ENCODE assay signal across 8 mouse cellular contexts in genomic region chr7:45730727-45731431, GRCm38 (mm10). TPM values are rescaled to one million over a fixed set of nuclear protein-coding genes. Genes with fewer than 3 reads are reported as not detected.
A peak's percentile ranks its signal among the peaks of the same experiment; 100 is the strongest.
DNase-seq lines count a peak whose midpoint lies in the region; ATAC-seq and TF ChIP-seq lines count a peak whose summit lies in the region.

No protein-coding gene starts in this region.

- no peaks in the 10 kb centered on the region for H3K27me3 ChIP-seq in forebrain, embryonic 10.5 days (ENCODE audit: poor library complexity, severe bottlenecking)
- no peaks in the 10 kb centered on the region for H3K27me3 ChIP-seq in forebrain, embryonic 16.5 days (replicated peaks; ENCODE audit: control insufficient read depth, insufficient read depth, low read length)
- H3K27me3 ChIP-seq in E14TG2a.4 (ENCODE audit: insufficient read depth, low read length) = no peaks in the 10 kb centered on the region
- no peaks in the 10 kb centered on the region for H3K27me3 ChIP-seq in forebrain, embryonic 14.5 days (replicated peaks; ENCODE audit: control insufficient read depth, insufficient read depth, low read length)
- H3K27me3 ChIP-seq in limb, embryonic 10.5 days (ENCODE audit: low read depth, poor library complexity, severe bottlenecking) = no peaks in the 10 kb centered on the region
- no peaks in the 10 kb centered on the region for H3K27me3 ChIP-seq in midbrain, embryonic 15.5 days (replicated peaks)

- H3K4me1 ChIP-seq in forebrain, embryonic 10.5 days = peaks cover 22% of the 10 kb centered on the region
- H3K4me1 ChIP-seq in forebrain, embryonic 16.5 days (replicated peaks; ENCODE audit: control insufficient read depth, insufficient read depth, low read length) = no peaks in the 10 kb centered on the region
- H3K4me1 ChIP-seq in E14TG2a.4 (replicated peaks; ENCODE audit: low read depth, low read length) = peaks cover 57% of the 10 kb centered on the region
- no peaks in the 10 kb centered on the region for H3K4me1 ChIP-seq in forebrain, embryonic 14.5 days (ENCODE audit: control insufficient read depth, insufficient read depth, low read length)
- H3K4me1 ChIP-seq in limb, embryonic 10.5 days = peaks cover 18% of the 10 kb centered on the region
- H3K4me1 ChIP-seq in midbrain, embryonic 15.5 days = no peaks in the 10 kb centered on the region

- DNase-seq in forebrain, embryonic 10.5 days (ENCODE audit: extremely low spot score, low spot score) = peak; percentile 77
- DNase-seq in forebrain, embryonic 14.5 days (ENCODE audit: low spot score) = peak; percentile 39
- DNase-seq in limb, embryonic 10.5 days (ENCODE audit: low spot score) = peak; percentile 81
- no peak for DNase-seq in right cerebral cortex, postnatal 25 days
- no peak for DNase-seq in layer of hippocampus, adult 9-11 months

- no peaks in the 10 kb centered on the region for H3K9me3 ChIP-seq in forebrain, embryonic 10.5 days
- no peaks in the 10 kb centered on the region for H3K9me3 ChIP-seq in forebrain, embryonic 16.5 days (ENCODE audit: control insufficient read depth, low read length)
- no peaks in the 10 kb centered on the region for H3K9me3 ChIP-seq in E14TG2a.4 (ENCODE audit: low read length)
- H3K9me3 ChIP-seq in forebrain, embryonic 14.5 days (replicated peaks; ENCODE audit: control insufficient read depth, low read length) = no peaks in the 10 kb centered on the region
- H3K9me3 ChIP-seq in limb, embryonic 10.5 days (replicated peaks) = no peaks in the 10 kb centered on the region
- H3K9me3 ChIP-seq in midbrain, embryonic 15.5 days = no peaks in the 10 kb centered on the region

- TF ChIP-seq CTCF in E14TG2a.4 (conservative IDR thresholded peaks at IDR 0.05; ENCODE audit: low read length) = peak; percentile 76

- H3K27ac ChIP-seq in forebrain, embryonic 10.5 days = peak overlapping the region; percentile 58
- H3K27ac ChIP-seq in forebrain, embryonic 16.5 days (ENCODE audit: low read length) = no peak overlapping the region
- no peak overlapping the region for H3K27ac ChIP-seq in forebrain, embryonic 14.5 days (ENCODE audit: low read depth, low read length)
- H3K27ac ChIP-seq in limb, embryonic 10.5 days = peak overlapping the region; percentile 61
- H3K27ac ChIP-seq in midbrain, embryonic 15.5 days = no peak overlapping the region

- peaks cover 46% of the 10 kb centered on the region for H3K36me3 ChIP-seq in forebrain, embryonic 10.5 days (replicated peaks)
- no peaks in the 10 kb centered on the region for H3K36me3 ChIP-seq in forebrain, embryonic 16.5 days (ENCODE audit: control insufficient read depth, insufficient read depth)
- H3K36me3 ChIP-seq in E14TG2a.4 (ENCODE audit: insufficient read depth, low read length) = peaks cover 26% of the 10 kb centered on the region
- H3K36me3 ChIP-seq in forebrain, embryonic 14.5 days (ENCODE audit: control insufficient read depth, insufficient read depth, low read length) = peaks cover 29% of the 10 kb centered on the region
- H3K36me3 ChIP-seq in limb, embryonic 10.5 days = peaks cover 45% of the 10 kb centered on the region
- no peaks in the 10 kb centered on the region for H3K36me3 ChIP-seq in midbrain, embryonic 15.5 days (replicated peaks)

- no peak overlapping the region for H3K9ac ChIP-seq in forebrain, embryonic 16.5 days (replicated peaks; ENCODE audit: low read depth, low read length)
- no peak overlapping the region for H3K9ac ChIP-seq in forebrain, embryonic 14.5 days (ENCODE audit: low read length)
- no peak overlapping the region for H3K9ac ChIP-seq in midbrain, embryonic 15.5 days

- H3K4me2 ChIP-seq in forebrain, embryonic 16.5 days (ENCODE audit: low read length) = no peak overlapping the region
- no peak overlapping the region for H3K4me2 ChIP-seq in forebrain, embryonic 14.5 days (ENCODE audit: low read length)
- no peak overlapping the region for H3K4me2 ChIP-seq in midbrain, embryonic 15.5 days

- 14% methylated on average over 16 of the region's 16 CpGs for WGBS in forebrain, embryonic 10.5 days
- WGBS in forebrain, embryonic 16.5 days = 17% methylated on average over 16 of the region's 16 CpGs
- WGBS in forebrain, embryonic 14.5 days = 13% methylated on average over 16 of the region's 16 CpGs
- 16% methylated on average over 16 of the region's 16 CpGs for WGBS in limb, embryonic 10.5 days
- WGBS in midbrain, embryonic 15.5 days = 16% methylated on average over 16 of the region's 16 CpGs

- no peak for ATAC-seq in forebrain, embryonic 16.5 days
- 0 out of 2 replicates have a peak, but pooled peaks have one; percentile 37 for ATAC-seq in forebrain, embryonic 14.5 days
- ATAC-seq in midbrain, embryonic 15.5 days (replicated peaks) = peak; percentile 30; the same call in 1 of the 2 replicates

- no peak overlapping the region for H3K4me3 ChIP-seq in forebrain, embryonic 10.5 days
- no peak overlapping the region for H3K4me3 ChIP-seq in forebrain, embryonic 16.5 days (replicated peaks; ENCODE audit: low read length)
- no peak overlapping the region for H3K4me3 ChIP-seq in E14TG2a.4 (replicated peaks; ENCODE audit: low read length)
- no peak overlapping the region for H3K4me3 ChIP-seq in forebrain, embryonic 14.5 days (ENCODE audit: low read depth, low read length)
- H3K4me3 ChIP-seq in limb, embryonic 10.5 days = 0 out of 2 replicates have a peak overlapping the region, but pooled peaks have one; percentile 1
- H3K4me3 ChIP-seq in midbrain, embryonic 15.5 days = no peak overlapping the region

RNA-seq across cellular contexts. Expression of gene Spaca4, which starts 5.3 kb away (rescaled TPM):
- polyA plus RNA-seq in forebrain, embryonic 10.5 days (2016; fragmentation: Nextera tagmentation; extraction: Ambion mirVana) = 0.50 TPM in 1 of 2 replicates, not detected in the other
- not detected in 2 replicates for polyA plus RNA-seq in forebrain, embryonic 16.5 days (2015; fragmentation: Nextera tagmentation; extraction: Ambion mirVana)
- polyA plus RNA-seq in forebrain, embryonic 14.5 days (2014; fragmentation: Nextera tagmentation; extraction: Ambion mirVana) = not detected in 2 replicates
- polyA plus RNA-seq in limb, embryonic 10.5 days (2016; fragmentation: Nextera tagmentation; extraction: Ambion mirVana) = not detected in 2 replicates
- not detected in 2 replicates for polyA plus RNA-seq in midbrain, embryonic 15.5 days (2015; fragmentation: Nextera tagmentation; extraction: Ambion mirVana)

RNA-seq across cellular contexts. Expression of gene Fam83e, which starts 9.9 kb away (rescaled TPM):
- 2.6 and 3.3 TPM in 2 replicates for polyA plus RNA-seq in forebrain, embryonic 10.5 days (2016; fragmentation: Nextera tagmentation; extraction: Ambion mirVana)
- 0.60 and 1.1 TPM in 2 replicates for polyA plus RNA-seq in forebrain, embryonic 16.5 days (2015; fragmentation: Nextera tagmentation; extraction: Ambion mirVana)
- 0.11 and 0.15 TPM in 2 replicates for polyA plus RNA-seq in forebrain, embryonic 14.5 days (2014; fragmentation: Nextera tagmentation; extraction: Ambion mirVana)
- 2.1 and 2.4 TPM in 2 replicates for polyA plus RNA-seq in limb, embryonic 10.5 days (2016; fragmentation: Nextera tagmentation; extraction: Ambion mirVana)
- 0.54 and 0.74 TPM in 2 replicates for polyA plus RNA-seq in midbrain, embryonic 15.5 days (2015; fragmentation: Nextera tagmentation; extraction: Ambion mirVana)

RNA-seq across cellular contexts. Expression of gene Sphk2, which starts 13.1 kb away (rescaled TPM):
- polyA plus RNA-seq in forebrain, embryonic 10.5 days (2016; fragmentation: Nextera tagmentation; extraction: Ambion mirVana) = 34.0 and 36.6 TPM in 2 replicates
- 29.9 and 31.1 TPM in 2 replicates for polyA plus RNA-seq in forebrain, embryonic 16.5 days (2015; fragmentation: Nextera tagmentation; extraction: Ambion mirVana)
- 16.3 and 19.7 TPM in 2 replicates for polyA plus RNA-seq in forebrain, embryonic 14.5 days (2014; fragmentation: Nextera tagmentation; extraction: Ambion mirVana)
- polyA plus RNA-seq in limb, embryonic 10.5 days (2016; fragmentation: Nextera tagmentation; extraction: Ambion mirVana) = 45.5 and 49.3 TPM in 2 replicates
- 24.5 and 26.4 TPM in 2 replicates for polyA plus RNA-seq in midbrain, embryonic 15.5 days (2015; fragmentation: Nextera tagmentation; extraction: Ambion mirVana)

RNA-seq across cellular contexts. Expression of gene Rpl18, which starts 15.6 kb away (rescaled TPM):
- 1,181 and 1,186 TPM in 2 replicates for polyA plus RNA-seq in forebrain, embryonic 10.5 days (2016; fragmentation: Nextera tagmentation; extraction: Ambion mirVana)
- polyA plus RNA-seq in forebrain, embryonic 16.5 days (2015; fragmentation: Nextera tagmentation; extraction: Ambion mirVana) = 567 and 579 TPM in 2 replicates
- 727 and 966 TPM in 2 replicates for polyA plus RNA-seq in forebrain, embryonic 14.5 days (2014; fragmentation: Nextera tagmentation; extraction: Ambion mirVana)
- polyA plus RNA-seq in limb, embryonic 10.5 days (2016; fragmentation: Nextera tagmentation; extraction: Ambion mirVana) = 1,218 and 1,459 TPM in 2 replicates
- polyA plus RNA-seq in midbrain, embryonic 15.5 days (2015; fragmentation: Nextera tagmentation; extraction: Ambion mirVana) = 537 and 538 TPM in 2 replicates

RNA-seq across cellular contexts. Expression of gene Dbp, which starts 26.0 kb away (rescaled TPM):
- 2.6 and 2.7 TPM in 2 replicates for polyA plus RNA-seq in forebrain, embryonic 10.5 days (2016; fragmentation: Nextera tagmentation; extraction: Ambion mirVana)
- 4.1 and 4.3 TPM in 2 replicates for polyA plus RNA-seq in forebrain, embryonic 16.5 days (2015; fragmentation: Nextera tagmentation; extraction: Ambion mirVana)
- 3.6 and 3.7 TPM in 2 replicates for polyA plus RNA-seq in forebrain, embryonic 14.5 days (2014; fragmentation: Nextera tagmentation; extraction: Ambion mirVana)
- 3.7 and 4.7 TPM in 2 replicates for polyA plus RNA-seq in limb, embryonic 10.5 days (2016; fragmentation: Nextera tagmentation; extraction: Ambion mirVana)
- 3.3 and 3.8 TPM in 2 replicates for polyA plus RNA-seq in midbrain, embryonic 15.5 days (2015; fragmentation: Nextera tagmentation; extraction: Ambion mirVana)

Comparison
In these comparisons a context has a peak if more than half of its experiments do, and no peak if none do; other contexts are left out.
1. H3K27ac ChIP-seq: peak in forebrain, embryonic 10.5 days (single experiment) and limb, embryonic 10.5 days (single experiment); none in forebrain, embryonic 16.5 days (single experiment), forebrain, embryonic 14.5 days (single experiment) and midbrain, embryonic 15.5 days (single experiment).
2. DNase-seq: peak in forebrain, embryonic 10.5 days (single experiment), forebrain, embryonic 14.5 days (single experiment) and limb, embryonic 10.5 days (single experiment); none in right cerebral cortex, postnatal 25 days (single experiment) and layer of hippocampus, adult 9-11 months (single experiment).